Mouse (Mus musculus) granulocyte monocyte progenitor cell, adult 5-6 weeks (primary cell): ENCODE measurements around the gene Adra2b. TPM values are rescaled to one million over a fixed set of nuclear protein-coding genes. Genes with fewer than 3 reads are reported as not detected.
A peak's percentile ranks its signal among the peaks of the same experiment; 100 is the strongest.

Experiments used
- ATAC-seq: replicated peaks from 2 replicates; pipeline ENCODE4 v1.8.0; 2016; ENCODE audit warnings: mild to moderate bottlenecking, moderate TSS enrichment, inconsistent platforms; ENCODE audit not compliant: poor library complexity, severe bottlenecking
- total RNA-seq, 2 experiments: library from RNA; stranded (forward) in 1 of 2; stranded (reverse) in 1 of 2; fragments of 200-712, 200-1000 nt in 1 of 2; fragments of >200 nt in 1 of 2; fragmentation: Nextera tagmentation in 1 of 2; gene quantifications; 2 replicates each; pipeline ENCODE4 v1.2.3; 2014 to 2017

Adra2b gene
- total RNA-seq, 2 experiments from 2014 or later, result not detected

DNA sequence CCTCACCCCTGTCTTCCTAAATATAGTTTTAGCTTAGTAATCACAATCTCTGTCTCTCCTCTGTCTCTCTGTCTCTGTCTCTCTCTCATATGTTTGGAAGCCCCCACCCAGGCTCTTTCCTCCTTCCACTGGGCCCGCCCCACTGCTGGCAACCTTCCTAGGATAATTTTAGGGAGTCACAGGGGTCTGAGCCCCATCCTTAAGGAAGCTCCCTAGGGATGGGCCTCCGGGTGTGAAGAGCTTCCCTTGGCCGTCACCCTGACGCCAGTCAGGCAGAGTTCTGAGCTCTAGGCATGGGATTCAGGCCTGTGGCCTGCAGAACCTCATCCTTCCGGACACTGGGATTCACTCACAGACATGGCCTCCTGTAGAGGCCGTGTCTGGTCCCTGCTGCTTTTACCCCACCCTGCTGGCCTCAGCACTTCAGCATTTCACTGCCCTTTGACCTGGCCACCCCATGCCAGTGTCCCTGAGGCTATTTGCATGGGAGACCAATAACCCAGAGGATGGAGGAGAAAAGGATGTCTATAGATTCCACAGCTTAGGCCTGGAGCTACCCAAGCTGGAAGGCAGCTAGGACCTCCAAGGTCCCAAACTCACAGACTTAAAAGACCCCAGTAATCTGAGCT is 13.5 kb downstream of the Adra2b start:
- ATAC-seq, result no peak

- peak; percentile 36; the same call in 1 of the 2 replicates for ATAC-seq
Observed at GRCm38 (mm10) chr2:127377942-127378610, 15.1 kb downstream of the Adra2b start.

DNA sequence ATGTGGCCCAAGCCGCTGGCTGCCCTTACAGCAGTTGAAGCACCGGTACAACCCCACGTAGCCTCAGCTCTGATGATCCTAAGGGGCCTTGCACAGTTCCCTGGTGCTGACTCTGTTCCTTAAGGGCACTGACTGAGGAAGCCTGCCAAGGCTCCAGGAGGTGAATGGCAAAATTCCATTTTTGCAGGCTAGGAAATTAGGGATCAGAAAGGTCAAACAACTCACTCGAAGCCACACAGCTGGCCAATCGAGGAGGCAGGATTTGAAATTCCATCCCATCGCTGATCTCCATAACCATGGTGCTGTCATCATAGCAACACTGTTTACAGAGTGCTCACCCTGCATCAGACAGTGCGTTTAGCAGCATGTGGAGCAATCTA is 15.6 kb downstream of the Adra2b start:
- ATAC-seq, result no peak

DNA sequence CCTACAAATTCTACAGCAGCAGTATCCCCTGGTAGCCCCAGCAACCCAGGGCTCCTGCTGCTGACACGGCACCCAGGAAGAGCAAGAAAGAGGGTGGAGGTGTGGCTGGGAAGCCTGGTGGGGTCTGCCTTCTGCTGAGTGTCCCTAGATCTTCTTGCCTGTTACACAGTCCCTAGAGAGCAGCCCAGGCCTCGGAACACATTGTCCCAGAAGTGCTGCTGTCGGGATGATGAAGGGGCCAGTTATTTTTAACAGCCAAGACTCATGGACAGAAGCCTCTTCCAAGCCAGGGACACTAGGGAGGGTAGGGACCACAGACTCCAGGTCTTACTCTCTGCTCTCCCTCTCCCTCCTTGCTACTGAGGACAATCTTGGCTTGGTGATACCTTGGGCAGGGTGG is 16.2 kb downstream of the Adra2b start:
- no peak for ATAC-seq

DNA sequence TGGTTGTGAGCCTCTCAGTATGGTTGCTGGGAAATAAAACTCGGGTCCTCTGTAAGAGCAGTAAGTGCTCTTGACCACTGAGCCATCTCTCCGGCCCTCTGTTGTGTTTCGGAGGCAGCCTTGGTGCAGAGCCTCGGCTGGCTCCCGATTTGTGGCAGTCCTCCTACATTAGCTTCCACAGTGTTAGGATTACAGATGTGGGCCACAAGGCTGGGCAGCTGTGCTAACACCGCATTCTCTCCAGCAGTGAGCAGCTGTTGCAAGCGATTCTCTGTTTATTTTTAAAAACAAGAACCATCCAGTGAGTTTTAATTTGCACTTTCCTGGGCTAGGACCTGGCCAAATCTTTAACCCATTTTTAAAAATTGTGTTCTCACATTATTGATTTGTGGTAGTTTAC is 20.9 kb downstream of the Adra2b start:
- ATAC-seq, result no peak

- no peak for ATAC-seq
Observed at GRCm38 (mm10) chr2:127387521-127387920, 24.5 kb downstream of the Adra2b start.

DNA sequence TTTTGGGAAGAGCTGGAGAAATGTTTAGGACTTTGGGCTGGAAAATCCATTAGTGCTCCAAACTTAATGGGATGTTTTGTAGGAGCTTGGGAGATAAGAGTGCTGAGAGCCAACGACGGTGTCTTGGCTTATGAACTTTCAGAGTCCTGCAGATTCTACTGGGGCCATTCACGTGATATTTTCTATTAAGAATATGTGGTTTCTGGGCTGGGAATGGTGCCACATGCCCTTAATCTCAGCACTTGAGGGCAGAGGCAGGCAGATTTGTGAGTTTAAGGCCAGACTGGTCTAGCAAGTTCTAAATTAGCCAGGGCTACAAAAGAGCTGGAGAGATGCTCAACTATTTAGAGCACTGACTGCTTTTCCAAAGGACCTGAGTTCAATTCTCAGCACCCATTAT is 27.3 kb downstream of the Adra2b start:
- no peak for ATAC-seq

GRCm38 (mm10) chr2:127390846-127391245 is 27.8 kb downstream of the Adra2b start:
- no peak for ATAC-seq

GRCm38 (mm10) chr2:127391323-127391722 is 28.3 kb downstream of the Adra2b start:
- peak; percentile 85 for ATAC-seq

GRCm38 (mm10) chr2:127394606-127395161 is 31.7 kb downstream of the Adra2b start:
- no peak for ATAC-seq

DNA sequence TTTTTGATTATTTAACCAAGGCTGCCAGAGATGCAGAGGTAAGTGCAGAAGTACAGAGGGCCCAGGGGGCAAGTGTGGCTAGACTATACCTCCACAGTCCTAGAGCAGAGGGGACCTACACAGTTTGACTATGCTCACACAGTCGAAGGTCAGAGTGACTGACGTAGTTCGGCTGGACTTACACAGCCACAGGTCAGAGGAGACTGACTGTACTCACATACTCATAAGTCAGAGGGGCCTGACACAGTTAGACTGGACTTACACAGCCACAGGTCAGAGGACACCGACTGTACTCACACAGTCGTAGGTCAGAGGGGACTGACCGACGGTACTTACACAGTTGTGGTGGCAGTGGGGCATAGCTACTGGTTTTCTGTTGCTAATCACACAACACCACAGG is 35.7 kb downstream of the Adra2b start:
- no peak for ATAC-seq

GRCm38 (mm10) chr2:127411126-127411525 is 48.1 kb downstream of the Adra2b start:
- ATAC-seq, result no peak

DNA sequence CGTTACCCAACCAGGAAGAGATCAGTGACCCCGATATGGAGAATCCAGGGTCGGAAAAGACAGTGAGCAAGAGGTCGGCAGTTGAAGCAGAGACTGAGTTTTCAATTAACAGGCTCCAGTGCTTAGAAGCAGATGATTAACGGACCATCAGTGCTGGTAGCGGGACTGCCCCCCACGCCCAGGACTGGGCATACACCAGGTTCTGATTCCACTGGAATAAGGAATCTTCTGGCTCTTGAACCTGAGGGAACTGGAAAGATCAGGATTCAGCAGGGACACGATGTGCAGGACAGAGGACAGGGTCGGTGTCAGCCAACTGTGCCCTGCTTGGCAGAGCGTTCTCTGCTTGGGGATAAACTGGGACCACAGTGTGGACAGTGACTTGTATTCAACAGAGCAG is 52.8 kb downstream of the Adra2b start:
- no peak for ATAC-seq

GRCm38 (mm10) chr2:127416706-127417105 is 53.7 kb downstream of the Adra2b start:
- no peak for ATAC-seq

Other genes with a start within 250 kb of the Adra2b start
- gene Ncaph, start 229.3 kb upstream of the Adra2b start, total RNA-seq (2014; fragmentation: Nextera tagmentation), result 39.1 and 52.5 TPM in 2 replicates
- 49.6 and 61.3 TPM in 2 replicates for gene Ncaph, start 229.3 kb upstream of the Adra2b start, total RNA-seq (2017)
- gene Itpripl1, start 219.8 kb upstream of the Adra2b start, total RNA-seq (2014; fragmentation: Nextera tagmentation), result 27.7 and 33.8 TPM in 2 replicates
- 22.5 and 26.2 TPM in 2 replicates for gene Itpripl1, start 219.8 kb upstream of the Adra2b start, total RNA-seq (2017)
- 1.2 and 3.4 TPM in 2 replicates for gene 1810024B03Rik, start 154.9 kb upstream of the Adra2b start, total RNA-seq (2014; fragmentation: Nextera tagmentation)
- 1.5 and 2.3 TPM in 2 replicates for gene 1810024B03Rik, start 154.9 kb upstream of the Adra2b start, total RNA-seq (2017)
- gene Snrnp200, start 154.8 kb upstream of the Adra2b start, total RNA-seq (2014; fragmentation: Nextera tagmentation), result 66.4 and 82.1 TPM in 2 replicates
- 133 and 167 TPM in 2 replicates for gene Snrnp200, start 154.8 kb upstream of the Adra2b start, total RNA-seq (2017)
- 36.3 and 47.4 TPM in 2 replicates for gene Ciao1, start 115.4 kb upstream of the Adra2b start, total RNA-seq (2014; fragmentation: Nextera tagmentation)
- gene Ciao1, start 115.4 kb upstream of the Adra2b start, total RNA-seq (2017), result 33.5 and 38.7 TPM in 2 replicates
- gene Tmem127, start 115.3 kb upstream of the Adra2b start, total RNA-seq (2014; fragmentation: Nextera tagmentation), result 12.8 and 18.8 TPM in 2 replicates
- 32.4 and 41.7 TPM in 2 replicates for gene Tmem127, start 115.3 kb upstream of the Adra2b start, total RNA-seq (2017)
- gene Stard7, start 93.0 kb upstream of the Adra2b start, total RNA-seq (2014; fragmentation: Nextera tagmentation), result 69.6 and 84.0 TPM in 2 replicates
- gene Stard7, start 93.0 kb upstream of the Adra2b start, total RNA-seq (2017), result 131 and 143 TPM in 2 replicates
- gene Dusp2, start 27.0 kb upstream of the Adra2b start, total RNA-seq (2014; fragmentation: Nextera tagmentation), result 22.3 and 33.3 TPM in 2 replicates
- gene Dusp2, start 27.0 kb upstream of the Adra2b start, total RNA-seq (2017), result 50.4 and 51.2 TPM in 2 replicates
- 0.60 TPM in 1 of 2 replicates, not detected in the other for gene Astl, start 24.6 kb upstream of the Adra2b start, total RNA-seq (2014; fragmentation: Nextera tagmentation)
- 0.04 and 0.21 TPM in 2 replicates for gene Astl, start 24.6 kb upstream of the Adra2b start, total RNA-seq (2017)
- gene Gpat2, start 62.0 kb downstream of the Adra2b start, total RNA-seq (2014; fragmentation: Nextera tagmentation), result not detected in 2 replicates
- not detected in 2 replicates for gene Gpat2, start 62.0 kb downstream of the Adra2b start, total RNA-seq (2017)
- gene Fahd2a, start 81.4 kb downstream of the Adra2b start, total RNA-seq (2014; fragmentation: Nextera tagmentation), result 6.0 and 26.2 TPM in 2 replicates
- 6.6 and 11.9 TPM in 2 replicates for gene Fahd2a, start 81.4 kb downstream of the Adra2b start, total RNA-seq (2017)
- 37.4 and 50.0 TPM in 2 replicates for gene Kcnip3, start 158.9 kb downstream of the Adra2b start, total RNA-seq (2014; fragmentation: Nextera tagmentation)
- 19.5 and 23.4 TPM in 2 replicates for gene Kcnip3, start 158.9 kb downstream of the Adra2b start, total RNA-seq (2017)
- gene Prom2, start 178.3 kb downstream of the Adra2b start, total RNA-seq (2014; fragmentation: Nextera tagmentation), result not detected in 2 replicates
- gene Prom2, start 178.3 kb downstream of the Adra2b start, total RNA-seq (2017), result not detected in 2 replicates
- 4.0 and 5.8 TPM in 2 replicates for gene Zfp661, start 223.9 kb downstream of the Adra2b start, total RNA-seq (2014; fragmentation: Nextera tagmentation)
- 4.4 and 5.2 TPM in 2 replicates for gene Zfp661, start 223.9 kb downstream of the Adra2b start, total RNA-seq (2017)
- 45.4 and 54.2 TPM in 2 replicates for gene Mrps5, start 224.0 kb downstream of the Adra2b start, total RNA-seq (2014; fragmentation: Nextera tagmentation)
- gene Mrps5, start 224.0 kb downstream of the Adra2b start, total RNA-seq (2017), result 137 and 187 TPM in 2 replicates